Mouse (Mus musculus) layer of hippocampus, adult 2 months (tissue): ENCODE data around the gene Auh. TPM values are rescaled to one million over a fixed set of nuclear protein-coding genes. Genes with fewer than 3 reads are reported as not detected.

Experiments
- DNase-seq, 2 experiments: peaks; one replicate each; pipeline ENCODE4 v3.0.0; 2022; ENCODE audit warnings: low spot score in 2 of 2
- H3K27ac ChIP-seq: fragments of 200-600 bp; 2 replicates; pipeline ENCODE4 v1.8.1; 2022
- H3K4me3 ChIP-seq: fragments of 200-600 bp; 2 replicates; pipeline ENCODE4 v1.8.1; 2022; ENCODE audit warnings: mild to moderate bottlenecking
- CTCF ChIP-seq: fragments of 200-600 bp; conservative IDR thresholded peaks from 2 replicates; pipeline ENCODE4 v1.8.1; 2022; ENCODE audit warnings: antibody characterized with exemption, mild to moderate bottlenecking, moderate library complexity
- total RNA-seq, 2 experiments: library from RNA; stranded (reverse); gene quantifications; 2 replicates each; pipeline ENCODE4 v1.2.3; 2021

Auh gene
- total RNA-seq, 2 experiments from 2014 or later: 107 to 121 TPM

- DNase-seq: no peak
- no peak overlapping the region for H3K4me3 ChIP-seq
- TF ChIP-seq CTCF: no peak
- no peak overlapping the region for H3K27ac ChIP-seq
These were observed 11.1 kb downstream of the Auh start for GRCm38 (mm10) chr13:52918333-52918732.

- Histone ChIP-seq H3K4me3 (no peak overlapping the region), H3K27ac (peak overlapping the region; percentile 24; the same call in 1 of the 2 replicates)
- TF ChIP-seq CTCF: no peak
- peak in 1 of 2 experiments; percentile 54 for DNase-seq
These were observed 14.8 kb downstream of the Auh start for GRCm38 (mm10) chr13:52914591-52915110.

- TF ChIP-seq CTCF: no peak
- Histone ChIP-seq H3K4me3 (no peak overlapping the region), H3K27ac (no peak overlapping the region)
- no peak for DNase-seq
These were observed 15.6 kb downstream of the Auh start for GRCm38 (mm10) chr13:52913926-52914325.

- no peak for TF ChIP-seq CTCF
These were observed 17.0 kb downstream of the Auh start for GRCm38 (mm10) chr13:52912495-52912894.

GRCm38 (mm10) chr13:52911259-52911658, 18.2 kb downstream of the Auh start:
- H3K27ac ChIP-seq: no peak overlapping the region
- TF ChIP-seq CTCF: no peak
- no peak for DNase-seq
- H3K4me3 ChIP-seq: no peak overlapping the region

More at GRCm38 (mm10) chr13:52912495-52912894, 17.0 kb downstream of the Auh start:
- Histone ChIP-seq H3K27ac (no peak overlapping the region), H3K4me3 (no peak overlapping the region)
- no peak for DNase-seq

GRCm38 (mm10) chr13:52906296-52906695, 23.2 kb downstream of the Auh start:
- no peak overlapping the region for H3K27ac ChIP-seq
- H3K4me3 ChIP-seq: no peak overlapping the region
- no peak for TF ChIP-seq CTCF

DNA sequence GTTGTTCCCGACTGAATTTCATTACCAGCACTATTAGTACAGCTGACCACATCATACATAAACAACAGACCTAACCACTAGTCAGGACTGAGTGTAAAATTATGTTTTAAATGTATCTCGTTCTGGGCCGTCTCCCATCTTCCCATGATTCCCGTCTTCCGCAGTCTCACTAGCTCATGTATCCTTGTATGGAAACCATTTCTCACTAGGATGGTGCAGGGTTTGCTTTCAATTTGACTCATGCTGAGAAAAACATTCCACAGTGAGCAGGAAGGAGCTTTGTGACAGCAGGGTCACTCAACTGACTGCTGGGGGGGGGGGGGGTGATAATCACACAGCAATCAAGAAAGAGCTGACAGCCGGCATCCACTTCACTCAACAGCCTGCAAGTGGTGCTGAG, 25.3 kb downstream of the Auh start:
- DNase-seq: no peak
- Histone ChIP-seq H3K4me3 (no peak overlapping the region), H3K27ac (no peak overlapping the region)
- no peak for TF ChIP-seq CTCF

More at GRCm38 (mm10) chr13:52906296-52906695, 23.2 kb downstream of the Auh start:
- no peak for DNase-seq

DNA sequence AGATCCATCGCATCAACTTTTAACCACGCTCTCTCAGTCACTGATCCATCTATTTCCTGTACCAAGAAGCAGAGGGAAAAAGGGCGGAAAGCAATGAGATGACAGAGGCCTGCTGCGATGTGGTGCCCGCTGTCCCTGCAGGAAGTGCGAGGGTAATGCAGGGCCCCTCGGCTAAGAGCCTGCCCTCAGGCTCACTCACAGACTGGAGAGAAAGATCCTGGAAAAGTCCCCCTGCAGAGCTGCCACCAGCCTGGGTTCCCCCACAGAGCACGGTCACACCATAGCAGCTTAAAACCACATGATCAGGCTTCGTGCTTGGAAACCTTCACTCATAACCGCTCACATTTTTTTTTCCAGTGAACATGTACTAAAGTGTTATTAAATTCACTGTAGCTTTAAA, 25.7 kb downstream of the Auh start:
- Histone ChIP-seq H3K27ac (no peak overlapping the region), H3K4me3 (no peak overlapping the region)
- DNase-seq: no peak
- TF ChIP-seq CTCF: peak; percentile 38

DNA sequence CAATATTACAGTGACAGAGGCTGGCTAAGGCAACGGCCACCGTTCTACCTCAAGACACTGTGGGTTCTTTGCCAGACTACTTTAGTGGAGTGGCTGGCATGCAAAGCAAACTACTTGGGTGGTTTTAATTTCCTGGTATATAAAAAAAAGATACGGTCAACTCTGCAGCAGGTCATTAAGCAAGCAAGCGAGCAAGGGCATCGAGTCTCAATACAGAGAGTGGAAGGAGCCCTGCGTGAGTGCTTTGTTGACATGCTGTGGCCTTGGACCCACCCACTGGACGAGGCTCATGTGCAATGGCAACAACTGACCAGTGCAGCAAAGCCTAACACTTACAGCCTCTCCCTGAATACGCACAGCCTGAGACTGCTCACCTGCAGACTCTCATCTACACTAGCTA, 27.0 kb downstream of the Auh start:
- no peak for DNase-seq
- no peak for TF ChIP-seq CTCF
- H3K27ac ChIP-seq: no peak overlapping the region
- no peak overlapping the region for H3K4me3 ChIP-seq

DNA sequence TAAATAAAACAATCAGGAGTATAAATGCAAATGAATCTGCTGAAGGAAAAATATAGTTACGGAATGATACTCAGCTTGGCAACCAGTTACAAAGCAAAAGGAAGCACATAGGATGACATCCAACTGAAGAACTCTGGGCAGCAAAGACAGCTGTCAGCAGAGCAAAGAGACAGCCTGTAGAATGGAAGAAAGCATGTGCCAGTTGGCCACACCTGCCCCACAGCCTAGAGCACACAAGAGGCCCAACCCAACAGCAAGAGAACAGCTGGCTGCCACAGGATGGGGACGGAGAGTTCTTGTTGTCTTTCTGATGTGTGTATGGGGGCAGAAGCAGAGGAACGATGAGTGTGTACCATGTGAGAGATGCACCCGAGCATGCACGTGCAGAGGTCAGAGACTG, 29.8 kb downstream of the Auh start:
- peak in 1 of 2 experiments; percentile 16 for DNase-seq
- Histone ChIP-seq H3K4me3 (no peak overlapping the region), H3K27ac (peak overlapping the region; percentile 68; the same call in 1 of the 2 replicates)
- no peak for TF ChIP-seq CTCF

GRCm38 (mm10) chr13:52897806-52898205, 31.7 kb downstream of the Auh start:
- Histone ChIP-seq H3K4me3 (no peak overlapping the region), H3K27ac (no peak overlapping the region)
- TF ChIP-seq CTCF: no peak
- DNase-seq: no peak

GRCm38 (mm10) chr13:52892791-52893190, 36.7 kb downstream of the Auh start:
- no peak for TF ChIP-seq CTCF
- peak in 1 of 2 experiments; percentile 49 for DNase-seq
- peak overlapping the region; percentile 79 for H3K27ac ChIP-seq
- H3K4me3 ChIP-seq: no peak overlapping the region

GRCm38 (mm10) chr13:52892065-52892503, 37.4 kb downstream of the Auh start:
- DNase-seq: peak; percentile 41 to 57
- TF ChIP-seq CTCF: no peak
- peak overlapping the region; percentile 79 for H3K27ac ChIP-seq
- H3K4me3 ChIP-seq: no peak overlapping the region; the same call in 1 of the 2 replicates

DNA sequence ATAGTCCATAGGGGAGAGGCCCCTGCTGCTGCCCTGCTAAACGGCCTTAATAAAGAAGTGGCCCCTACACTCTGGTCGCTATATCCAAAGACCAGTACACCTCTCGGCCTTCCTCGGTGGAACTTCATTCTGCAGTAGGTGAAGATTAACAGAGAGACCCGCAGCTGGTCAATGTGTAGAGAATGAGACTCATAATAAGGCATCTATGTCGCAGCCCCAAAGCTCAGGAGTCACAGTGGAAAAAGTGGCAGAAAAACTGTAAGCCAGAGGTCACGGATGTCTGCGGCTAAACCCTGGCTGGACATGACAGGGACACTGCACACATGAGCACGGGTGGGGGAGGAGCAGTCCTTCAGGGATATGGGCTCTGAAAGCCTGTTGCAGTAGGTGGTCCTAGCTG, 39.2 kb downstream of the Auh start:
- no peak for TF ChIP-seq CTCF
- no peak overlapping the region for H3K4me3 ChIP-seq
- DNase-seq: no peak
- H3K27ac ChIP-seq: no peak overlapping the region
